ENCODE assay signal across 30 mouse cellular contexts in genomic region chr6:50734701-50735100, GRCm38 (mm10).
"Had no signal": no experiment of that assay in that cellular context is flagged by ENCODE, and none has a peak within 500 bp of the region (broad histone marks: within the 10 kb centered on the region; RNA-seq: fewer than 3 reads in every experiment).

No protein-coding gene starts in this region.

- H3K27me3 ChIP-seq: liver, embryonic 13.5 days; liver, embryonic 15.5 days; lung, embryonic 15.5 days; megakaryocyte, embryonic 14.5 days; midbrain, embryonic 12.5 days; midbrain, embryonic 15.5 days; neural tube, embryonic 12.5 days; neural tube, embryonic 13.5 days had no signal

- H3K4me1 ChIP-seq: liver, embryonic 15.5 days; lung, embryonic 15.5 days; megakaryocyte, embryonic 14.5 days; midbrain, embryonic 10.5 days; midbrain, embryonic 12.5 days had no signal

- H3K9me3 ChIP-seq: limb, embryonic 10.5 days; limb, embryonic 12.5 days; limb, embryonic 13.5 days; limb, embryonic 15.5 days; liver, embryonic 13.5 days; liver, embryonic 15.5 days; lung, embryonic 15.5 days; megakaryocyte, embryonic 14.5 days; midbrain, embryonic 10.5 days; midbrain, embryonic 12.5 days; midbrain, embryonic 15.5 days; neural tube, embryonic 12.5 days; neural tube, embryonic 13.5 days had no signal

- ATAC-seq: liver, postnatal 0 days; lung, postnatal 0 days; midbrain, embryonic 15.5 days had no signal

- H3K36me3 ChIP-seq: limb, embryonic 10.5 days; limb, embryonic 12.5 days; limb, embryonic 13.5 days; limb, embryonic 15.5 days; liver, embryonic 13.5 days; liver, embryonic 15.5 days; lung, embryonic 15.5 days; midbrain, embryonic 10.5 days; midbrain, embryonic 12.5 days; midbrain, embryonic 15.5 days; neural tube, embryonic 12.5 days; neural tube, embryonic 13.5 days had no signal

- H3K27ac ChIP-seq: left cerebral cortex, adult 2 months; limb, embryonic 10.5 days; limb, embryonic 12.5 days; limb, embryonic 13.5 days; limb, embryonic 15.5 days; liver, embryonic 13.5 days; liver, embryonic 14.5 days; liver, embryonic 15.5 days; lung, embryonic 15.5 days; macrophage; midbrain, embryonic 10.5 days; midbrain, embryonic 12.5 days; neural tube, embryonic 12.5 days had no signal

- DNase-seq: left cerebral cortex, postnatal 4 days; liver; liver, embryonic 13.5 days; liver, postnatal 0 days; lung, adult 18-20 months; lung, adult 2 months; lung, embryonic 14.5 days; lung, postnatal 10 days; lung, postnatal 14 days; lung, postnatal 36 days; lung, postnatal 4 days had no signal

- H3K9ac ChIP-seq: limb, embryonic 12.5 days; limb, embryonic 13.5 days; limb, embryonic 15.5 days; liver, embryonic 13.5 days; liver, embryonic 14.5 days; liver, embryonic 15.5 days; liver, postnatal 0 days; lung, embryonic 14.5 days; lung, embryonic 15.5 days; midbrain, embryonic 12.5 days; midbrain, embryonic 15.5 days; neural tube, embryonic 12.5 days; neural tube, embryonic 13.5 days had no signal

- H3K4me2 ChIP-seq: limb, embryonic 12.5 days; limb, embryonic 13.5 days; limb, embryonic 15.5 days; liver, embryonic 11.5 days; liver, embryonic 13.5 days; liver, embryonic 15.5 days; lung, embryonic 14.5 days; lung, embryonic 15.5 days; midbrain, embryonic 11.5 days; midbrain, embryonic 12.5 days; midbrain, embryonic 15.5 days; neural tube, embryonic 12.5 days; neural tube, embryonic 13.5 days had no signal

- H3K4me3 ChIP-seq: left cerebral cortex, adult 2 months; limb, embryonic 10.5 days; limb, embryonic 12.5 days; limb, embryonic 13.5 days; limb, embryonic 15.5 days; liver, embryonic 13.5 days; liver, embryonic 15.5 days; lung, embryonic 15.5 days; megakaryocyte, embryonic 14.5 days; midbrain, embryonic 10.5 days; midbrain, embryonic 12.5 days; midbrain, embryonic 15.5 days; myocyte; neural tube, embryonic 12.5 days; neural tube, embryonic 13.5 days had no signal
